Mouse (Mus musculus): ENCODE data around the gene Vmn1r37. TPM values are rescaled to one million over a fixed set of nuclear protein-coding genes. Genes with fewer than 3 reads are reported as not detected.

Gene Vmn1r37
- polyA plus RNA-seq (2015; fragmentation: Illumina TruSeq; extraction: RNeasy Lipid Tissue Mini Kit (QIAGEN cat#74804); ENCODE audit: insufficient read depth, low replicate concordance), result not detected

GRCm38 (mm10) chr6:66729082-66729481 lies at the start of gene Vmn1r37:
Vmn1r37 (plus strand) TSS chr6:66729382.

DNA sequence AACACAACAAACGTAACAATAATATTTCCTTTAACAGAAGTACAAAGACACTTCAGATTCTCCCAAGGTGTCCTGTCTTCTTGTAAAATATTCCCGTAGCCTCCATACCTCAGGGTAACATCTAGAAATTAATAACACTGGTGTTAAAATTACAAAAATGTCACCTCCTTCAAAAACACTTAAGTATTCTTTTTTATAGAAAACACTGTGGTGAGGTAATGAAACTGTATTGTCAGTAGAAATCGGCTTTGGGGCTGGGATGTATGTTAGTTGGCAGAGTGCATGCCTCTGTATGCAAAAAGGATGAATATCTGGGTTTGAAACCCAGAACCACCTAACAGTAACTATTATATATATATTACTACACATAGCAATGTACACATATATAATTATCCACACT lies 43.4 kb upstream of the Vmn1r37 start, which contains the start of gene Vmn1r35:
Gene Vmn1r35 (minus strand): TSS at position 101 of the 400 bp plus-strand sequence.

DNA sequence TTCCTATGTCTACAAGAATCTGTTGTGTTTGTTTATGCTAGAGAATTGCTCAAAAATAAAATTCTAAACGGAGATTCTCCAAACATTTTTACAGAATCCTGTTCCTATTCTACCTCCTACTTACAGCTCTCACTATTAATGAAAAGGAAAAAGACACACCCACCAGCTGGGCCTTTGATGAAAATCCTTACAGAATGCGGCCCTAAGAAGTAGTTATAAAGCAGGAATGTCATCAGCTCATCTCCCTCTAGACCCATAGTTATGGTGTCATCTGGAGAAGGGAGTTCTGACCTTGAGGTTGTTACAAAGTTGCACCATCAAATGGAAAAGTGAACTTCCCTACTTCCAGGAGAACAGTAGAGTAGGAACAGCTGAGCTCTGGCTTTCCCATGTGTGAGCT lies 10.1 kb upstream of the Vmn1r37 start, which contains the start of gene Vmn1r36:
Gene Vmn1r36 (minus strand): TSS at position 101 of the 400 bp plus-strand sequence.

GRCm38 (mm10) chr6:66782527-66782926 lies 53.3 kb downstream of the Vmn1r37 start, which contains the start of gene Vmn1r38:
Vmn1r38 (minus strand) TSS chr6:66782627.

Other genes with a start within 250 kb of the Vmn1r37 start
- 42.8 TPM for gene Mad2l1, start 194.0 kb upstream of the Vmn1r37 start, polyA plus RNA-seq (2015; fragmentation: Illumina TruSeq; extraction: RNeasy Lipid Tissue Mini Kit (QIAGEN cat#74804); ENCODE audit: insufficient read depth, low replicate concordance)
- gene Vmn1r32, start 169.3 kb upstream of the Vmn1r37 start, polyA plus RNA-seq (2015; fragmentation: Illumina TruSeq; extraction: RNeasy Lipid Tissue Mini Kit (QIAGEN cat#74804); ENCODE audit: insufficient read depth, low replicate concordance), result not detected
- gene Vmn1r33, start 111.1 kb upstream of the Vmn1r37 start, polyA plus RNA-seq (2015; fragmentation: Illumina TruSeq; extraction: RNeasy Lipid Tissue Mini Kit (QIAGEN cat#74804); ENCODE audit: insufficient read depth, low replicate concordance), result not detected
- not detected for gene Vmn1r34, start 85.5 kb upstream of the Vmn1r37 start, polyA plus RNA-seq (2015; fragmentation: Illumina TruSeq; extraction: RNeasy Lipid Tissue Mini Kit (QIAGEN cat#74804); ENCODE audit: insufficient read depth, low replicate concordance)
- gene Vmn1r35, start 43.5 kb upstream of the Vmn1r37 start, polyA plus RNA-seq (2015; fragmentation: Illumina TruSeq; extraction: RNeasy Lipid Tissue Mini Kit (QIAGEN cat#74804); ENCODE audit: insufficient read depth, low replicate concordance), result not detected
- gene Vmn1r36, start 10.2 kb upstream of the Vmn1r37 start, polyA plus RNA-seq (2015; fragmentation: Illumina TruSeq; extraction: RNeasy Lipid Tissue Mini Kit (QIAGEN cat#74804); ENCODE audit: insufficient read depth, low replicate concordance), result not detected
- not detected for gene Vmn1r38, start 53.2 kb downstream of the Vmn1r37 start, polyA plus RNA-seq (2015; fragmentation: Illumina TruSeq; extraction: RNeasy Lipid Tissue Mini Kit (QIAGEN cat#74804); ENCODE audit: insufficient read depth, low replicate concordance)
- gene Vmn1r39, start 81.2 kb downstream of the Vmn1r37 start, polyA plus RNA-seq (2015; fragmentation: Illumina TruSeq; extraction: RNeasy Lipid Tissue Mini Kit (QIAGEN cat#74804); ENCODE audit: insufficient read depth, low replicate concordance), result not detected
- 43.4 TPM for gene Gng12, start 167.0 kb downstream of the Vmn1r37 start, polyA plus RNA-seq (2015; fragmentation: Illumina TruSeq; extraction: RNeasy Lipid Tissue Mini Kit (QIAGEN cat#74804); ENCODE audit: insufficient read depth, low replicate concordance)